Mouse (Mus musculus): ENCODE data around the gene Ctu1.

DNA sequence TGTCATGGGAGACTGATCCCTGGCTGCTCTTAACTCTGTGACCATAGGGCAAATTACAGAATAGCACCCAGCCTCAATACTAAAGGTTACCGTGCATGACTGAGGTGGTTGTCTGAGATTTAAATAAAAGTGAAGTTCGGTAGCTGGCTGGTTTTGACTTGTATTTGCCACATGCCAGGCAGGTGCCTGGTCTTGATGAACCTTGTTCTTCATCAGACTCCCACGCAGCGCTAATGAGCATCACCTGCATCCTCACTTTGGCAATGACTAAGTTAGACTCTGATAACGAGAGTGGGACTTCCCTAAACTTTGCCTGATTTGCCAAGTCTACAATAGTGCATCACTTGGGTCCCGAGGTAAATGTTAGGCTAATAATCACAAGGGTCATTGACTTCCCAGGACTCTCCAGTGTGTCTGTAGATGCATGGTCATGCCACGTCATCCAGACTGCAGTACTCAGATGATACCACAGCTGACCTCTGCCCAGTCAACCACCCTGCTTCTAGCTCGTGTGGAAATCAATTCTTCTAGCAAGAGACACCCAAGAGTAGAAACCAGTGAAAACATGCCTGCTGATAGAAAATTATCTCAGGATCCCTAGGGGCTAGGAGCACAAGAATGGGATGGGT lies 45.9 kb upstream of the Ctu1 start:
- TF ChIP-seq POLR2A (IDR thresholded peaks at IDR 0.05; ENCODE audit: borderline replicate concordance, low read depth, low read length) (no peak), CTCF (IDR thresholded peaks at IDR 0.05; ENCODE audit: low read depth, low read length) (no peak)

All from bone marrow macrophage, adult 2 months (primary cell).